Mouse (Mus musculus) CH12.LX (cell line): ENCODE measurements around the gene Cdh9. TPM values are rescaled to one million over a fixed set of nuclear protein-coding genes. Genes with fewer than 3 reads are reported as not detected.

Source experiments
- DNase-seq: peaks from one replicate; pipeline ENCODE4 v3.0.0-alpha.2; 2013; ENCODE audit errors: extremely low read depth
- H3K27ac ChIP-seq: 2 replicates; pipeline ENCODE4 v1.5.1; 2012; ENCODE audit warnings: low read depth, mild to moderate bottlenecking, control low read depth, moderate library complexity; ENCODE audit not compliant: insufficient read depth
- H3K27me3 ChIP-seq: replicated peaks from 2 replicates; pipeline ENCODE3; 2012; ENCODE audit warnings: inconsistent platforms
- H3K36me3 ChIP-seq, 2 experiments: replicated peaks in 1 of 2; 2 replicates each; pipeline versions ENCODE3 to v1.6.1; 2012; ENCODE audit warnings: inconsistent platforms in 1 of 2, low read length in 1 of 2, mild to moderate bottlenecking in 1 of 2, mixed read lengths in 1 of 2, moderate library complexity in 1 of 2; ENCODE audit not compliant: control insufficient read depth in 1 of 2, insufficient read depth in 1 of 2
- H3K4me1 ChIP-seq, 2 experiments: 2 replicates each; pipeline ENCODE4 v1.6.1; 2012; ENCODE audit warnings: inconsistent platforms in 1 of 2, moderate library complexity in 1 of 2; ENCODE audit not compliant: insufficient read depth in 2 of 2, control insufficient read depth in 1 of 2
- H3K4me2 ChIP-seq: 2 replicates; pipeline ENCODE4 v1.6.1; 2012; ENCODE audit warnings: low read depth, mild to moderate bottlenecking, control low read depth; ENCODE audit not compliant: poor library complexity, insufficient read depth, severe bottlenecking
- H3K4me3 ChIP-seq, 3 experiments: fragments of 150-350 bp in 1 of 3; sonication (generic) in 1 of 3; replicated peaks in 1 of 3; 2 replicates each; pipeline versions ENCODE3 to v1.5.1; 2011 to 2012; ENCODE audit warnings: low read depth in 2 of 3, low read length in 2 of 3, mild to moderate bottlenecking in 2 of 3, moderate library complexity in 2 of 3, control low read depth in 1 of 3, improper control_type of control experiment in 1 of 3, inconsistent platforms in 1 of 3, mixed read lengths in 1 of 3; ENCODE audit not compliant: poor library complexity in 1 of 3
- H3K79me2 ChIP-seq: replicated peaks from 2 replicates; pipeline ENCODE4 v1.6.1; 2012; ENCODE audit warnings: mild to moderate bottlenecking, moderate library complexity; ENCODE audit not compliant: control insufficient read depth, poor library complexity, insufficient read depth, severe bottlenecking; ENCODE audit errors: extremely low read depth
- H3K9ac ChIP-seq: 2 replicates; pipeline ENCODE4 v1.6.1; 2012; ENCODE audit warnings: low read depth, mild to moderate bottlenecking, control low read depth, moderate library complexity; ENCODE audit not compliant: insufficient read depth
- H3K9me3 ChIP-seq: replicated peaks from 2 replicates; pipeline ENCODE3; 2012; ENCODE audit warnings: low read length, inconsistent platforms, mixed read lengths
- BHLHE40 ChIP-seq: IDR thresholded peaks from 2 replicates; pipeline ENCODE4 v1.6.1; 2011; ENCODE audit warnings: mild to moderate bottlenecking, low read depth, low read length, improper control_type of control experiment
- CHD2 ChIP-seq: IDR thresholded peaks from 2 replicates; pipeline ENCODE4 v1.6.1; 2011; ENCODE audit warnings: low read length, improper control_type of control experiment
- CTCF ChIP-seq, 2 experiments: IDR thresholded peaks in 1 of 2; conservative IDR thresholded peaks in 1 of 2; 2 replicates each; pipeline ENCODE4 v1.5.1; 2011 to 2012; ENCODE audit warnings: low read depth in 2 of 2, low read length in 2 of 2, improper control_type of control experiment in 1 of 2, inconsistent platforms in 1 of 2, mild to moderate bottlenecking in 1 of 2, moderate library complexity in 1 of 2
- E2F4 ChIP-seq: IDR thresholded peaks from 2 replicates; pipeline ENCODE4 v1.6.1; 2011; ENCODE audit warnings: low read depth, low read length, improper control_type of control experiment; ENCODE audit not compliant: insufficient replicate concordance
- ELF1 ChIP-seq: IDR thresholded peaks from 2 replicates; pipeline ENCODE4 v1.6.1; 2014; ENCODE audit warnings: low read depth, mild to moderate bottlenecking, inconsistent platforms, low read length, improper control_type of control experiment
- ETS1 ChIP-seq: conservative IDR thresholded peaks from 2 replicates; pipeline ENCODE4 v1.6.1; 2012; ENCODE audit warnings: low read depth, mild to moderate bottlenecking, inconsistent platforms, low read length, improper control_type of control experiment, moderate library complexity
- GABPA ChIP-seq: IDR thresholded peaks from 2 replicates; pipeline ENCODE4 v1.6.1; 2012; ENCODE audit warnings: low read depth, low read length, improper control_type of control experiment, inconsistent platforms; ENCODE audit not compliant: insufficient replicate concordance
- HCFC1 ChIP-seq: IDR thresholded peaks from 2 replicates; pipeline ENCODE4 v1.6.1; 2012; ENCODE audit warnings: low read depth, mild to moderate bottlenecking, inconsistent platforms, low read length, improper control_type of control experiment
- JUND ChIP-seq: conservative IDR thresholded peaks from 2 replicates; pipeline ENCODE4 v1.6.1; 2011; ENCODE audit warnings: low read depth, low read length, improper control_type of control experiment
- KAT2A ChIP-seq: IDR thresholded peaks from 2 replicates; pipeline ENCODE4 v1.6.1; 2012; ENCODE audit warnings: low read length, improper control_type of control experiment, inconsistent platforms; ENCODE audit not compliant: insufficient replicate concordance
- MEF2A ChIP-seq: IDR thresholded peaks from 2 replicates; pipeline ENCODE4 v1.6.1; 2014; ENCODE audit warnings: low read depth, mild to moderate bottlenecking, inconsistent platforms, low read length, improper control_type of control experiment, borderline replicate concordance
- MXI1 ChIP-seq: IDR thresholded peaks from 2 replicates; pipeline ENCODE4 v1.6.1; 2011; ENCODE audit warnings: mild to moderate bottlenecking, low read depth, low read length, improper control_type of control experiment
- NRF1 ChIP-seq: IDR thresholded peaks from 2 replicates; pipeline ENCODE4 v1.6.1; 2014; ENCODE audit warnings: low read depth, mild to moderate bottlenecking, inconsistent platforms, low read length, improper control_type of control experiment, moderate library complexity
- PAX5 ChIP-seq: IDR thresholded peaks from 2 replicates; pipeline ENCODE4 v1.6.1; 2012; ENCODE audit warnings: low read length, inconsistent platforms, mixed read lengths
- POLR2A ChIP-seq: IDR thresholded peaks from 2 replicates; pipeline ENCODE4 v1.6.1; 2011; ENCODE audit warnings: low read depth, mild to moderate bottlenecking, improper control_type of control experiment, low read length
- POLR2AphosphoS2 ChIP-seq: IDR thresholded peaks from 2 replicates; pipeline ENCODE4 v1.6.1; 2011; ENCODE audit warnings: low read depth, low read length, improper control_type of control experiment
- SIN3A ChIP-seq: IDR thresholded peaks from 2 replicates; pipeline ENCODE4 v1.6.1; 2012; ENCODE audit warnings: low read length, improper control_type of control experiment, inconsistent platforms
- TBP ChIP-seq: conservative IDR thresholded peaks from 2 replicates; pipeline ENCODE4 v1.6.1; 2011; ENCODE audit warnings: low read depth, low read length, improper control_type of control experiment
- UBTF ChIP-seq: IDR thresholded peaks from 2 replicates; pipeline ENCODE4 v1.6.1; 2012; ENCODE audit warnings: low read depth, mild to moderate bottlenecking, inconsistent platforms, low read length, improper control_type of control experiment, moderate library complexity
- USF1 ChIP-seq: IDR thresholded peaks from 2 replicates; pipeline ENCODE4 v1.6.1; 2014; ENCODE audit warnings: low read depth, mild to moderate bottlenecking, inconsistent platforms, low read length, improper control_type of control experiment
- ZKSCAN1 ChIP-seq: IDR thresholded peaks from 2 replicates; pipeline ENCODE4 v1.6.1; 2012; ENCODE audit warnings: low read depth, inconsistent platforms, low read length, improper control_type of control experiment, borderline replicate concordance
- ZMIZ1 ChIP-seq: IDR thresholded peaks from 2 replicates; pipeline ENCODE4 v1.6.1; 2012; ENCODE audit warnings: low read depth, mild to moderate bottlenecking, inconsistent platforms, low read length, improper control_type of control experiment
- dilution Hi-C: fragments of 300-500 bp; cut with MboI; formaldehyde crosslinking; loops from 2 replicates; pipeline ENCODE4 v1.14.3; 2020; ENCODE audit warnings: low sequenced_read_pairs; ENCODE audit not compliant: extremely low pct_unique_long_range_greater_than_20kb, extremely low pct_ligation_motif_present
- in situ Hi-C: fragments of 300-500 bp; cut with MboI; formaldehyde crosslinking; loops from 3 replicates; pipeline ENCODE4 v1.14.3; 2019; ENCODE audit warnings: low sequenced_read_pairs, low pct_ligation_motif_present, low pct_unique_long_range_greater_than_20kb, mixed read lengths
- polyA plus RNA-seq: library from polyadenylated mRNA; unstranded; fragments of >175 nt; gene quantifications from 2 replicates; pipeline ENCODE4 v1.2.1, GENCODE M21; 2012; ENCODE audit warnings: low read depth; ENCODE audit not compliant: insufficient read length
- total RNA-seq, 2 experiments: library from RNA; depleted of rRNA; stranded (reverse); fragments of 300-350 nt in 1 of 2; fragments of >200 nt in 1 of 2; gene quantifications; 2 replicates each; pipeline ENCODE4 v1.2.3; 2012 to 2014

Gene Cdh9
- total and polyA plus RNA-seq, 3 experiments, result not detected

DNA sequence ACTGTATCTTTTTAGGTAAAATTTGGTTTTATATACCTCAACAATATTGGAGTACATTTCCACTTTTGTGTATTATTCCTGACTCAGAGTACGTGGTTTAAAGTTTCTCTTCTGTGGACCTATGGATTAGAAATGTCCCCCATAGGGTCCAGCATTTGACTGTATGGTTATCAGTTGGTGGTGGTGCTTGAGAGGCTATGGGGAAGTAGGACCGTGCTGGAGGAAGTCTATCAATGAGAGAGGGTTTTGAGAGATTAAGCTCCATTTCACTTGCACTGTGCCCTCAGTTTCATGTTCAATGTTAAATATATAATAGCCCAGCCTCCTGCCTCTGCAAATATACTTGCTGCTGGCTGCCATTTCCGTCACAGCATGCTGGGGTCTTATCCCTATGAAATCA lies 28.7 kb upstream of the Cdh9 start:
- DNase-seq, result no peak
- H3K4me2 ChIP-seq, result no peak overlapping the region
- dilution Hi-C loops, result no loop called here

DNA sequence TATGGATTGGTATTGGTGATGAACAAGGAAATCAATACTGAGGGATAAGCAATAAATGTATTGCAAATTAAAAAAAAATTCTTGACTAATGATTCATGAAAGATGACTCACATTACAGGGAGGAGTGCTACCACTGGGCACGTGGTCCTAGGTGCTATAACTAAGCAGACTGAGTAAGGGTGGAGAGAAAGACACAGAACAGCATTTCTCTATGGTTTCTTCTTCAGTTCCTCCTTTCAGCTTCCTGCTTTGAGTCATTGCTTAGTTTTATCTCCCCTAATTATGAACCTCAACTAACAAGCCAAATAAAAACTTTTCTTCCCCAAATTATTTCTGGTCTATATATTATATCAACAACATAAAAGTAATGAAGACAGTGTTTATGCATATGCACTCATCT lies 26.2 kb upstream of the Cdh9 start:
- no peaks in the 10 kb centered on the region for H3K27me3 ChIP-seq
- H3K9me3 ChIP-seq, result peaks cover 35% of the 10 kb centered on the region
- H3K4me3 ChIP-seq, result no peak overlapping the region
- dilution Hi-C loops (no loop called here), in situ Hi-C loops (no loop called here)
- TF ChIP-seq USF1 (no peak), POLR2AphosphoS2 (no peak), JUND (no peak), PAX5 (no peak), GABPA (no peak), ZMIZ1 (no peak), KAT2A (no peak), POLR2A (no peak), CTCF (conservative IDR thresholded peaks at IDR 0.05 in 1 of 2, IDR thresholded peaks at IDR 0.05 in 1 of 2; ENCODE audit: low read depth in 2 of 2, low read length in 2 of 2) (no peak), BHLHE40 (no peak), CHD2 (no peak), HCFC1 (no peak), MEF2A (no peak)
- H3K27ac ChIP-seq, result no peak overlapping the region
- no peaks in the 10 kb centered on the region for H3K79me2 ChIP-seq
- no peak overlapping the region for H3K4me2 ChIP-seq
- no peak overlapping the region for H3K9ac ChIP-seq
- H3K4me1 ChIP-seq, result no peaks in the 10 kb centered on the region
- H3K36me3 ChIP-seq, result no peaks in the 10 kb centered on the region
- no peak for DNase-seq

More for the DNA sequence above, 28.7 kb upstream of the Cdh9 start:
- no peaks in the 10 kb centered on the region for H3K79me2 ChIP-seq
- peaks cover 38% of the 10 kb centered on the region for H3K9me3 ChIP-seq
- in situ Hi-C loops, result no loop called here
- no peaks in the 10 kb centered on the region for H3K36me3 ChIP-seq
- no peaks in the 10 kb centered on the region for H3K4me1 ChIP-seq
- no peak overlapping the region for H3K27ac ChIP-seq
- H3K4me3 ChIP-seq, result no peak overlapping the region
- TF ChIP-seq SIN3A (no peak), NRF1 (no peak), TBP (no peak)
- TF ChIP-seq, all 38 proteins: peak for 0
- Histone ChIP-seq H3K27me3 (no peaks in the 10 kb centered on the region), H3K9ac (no peak overlapping the region)

DNA sequence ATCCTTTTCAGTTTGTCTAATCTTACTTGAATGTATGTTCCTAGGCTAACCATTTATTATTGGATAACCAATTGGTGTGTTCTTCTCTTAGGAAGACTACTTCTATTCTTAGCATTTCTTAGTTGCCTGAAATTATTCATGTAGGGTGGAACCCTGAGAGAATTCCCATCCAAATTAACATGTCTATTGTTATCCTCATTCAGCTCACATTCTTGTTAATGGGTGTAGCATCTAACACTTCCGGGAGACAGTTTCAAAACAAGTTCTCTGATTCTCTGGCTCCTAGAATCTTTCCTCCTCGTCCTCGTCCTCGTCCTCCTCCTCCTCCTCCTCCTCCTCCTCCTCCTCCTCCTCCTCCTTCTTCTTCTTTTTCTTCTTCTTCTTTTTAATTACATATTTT lies 10.5 kb downstream of the Cdh9 start:
- Histone ChIP-seq H3K4me1 (no peaks in the 10 kb centered on the region), H3K4me2 (no peak overlapping the region), H3K27ac (no peak overlapping the region), H3K9ac (no peak overlapping the region), H3K4me3 (no peak overlapping the region), H3K27me3 (no peaks in the 10 kb centered on the region), H3K79me2 (no peaks in the 10 kb centered on the region), H3K36me3 (no peaks in the 10 kb centered on the region), H3K9me3 (peaks cover 30% of the 10 kb centered on the region)
- in situ Hi-C loops (no loop called here), dilution Hi-C loops (no loop called here)
- DNase-seq, result no peak
- TF ChIP-seq ELF1 (no peak), MEF2A (no peak), UBTF (no peak), E2F4 (no peak), TBP (no peak), PAX5 (no peak), MXI1 (no peak), GABPA (no peak), BHLHE40 (no peak), ETS1 (no peak), ZKSCAN1 (no peak)
